18 mouse cellular contexts compared by ENCODE assay signal in genomic region chr8:71515043-71515442, GRCm38 (mm10). TPM values are rescaled to one million over a fixed set of nuclear protein-coding genes. Genes with fewer than 3 reads are reported as not detected.
"Had no signal": no experiment of that assay in that cellular context is flagged by ENCODE, and none has a peak within 500 bp of the region (broad histone marks: within the 10 kb centered on the region; RNA-seq: fewer than 3 reads in every experiment).

No protein-coding gene starts in this region.

- DNase-seq: kidney, adult 11 months; kidney, postnatal 14 days; layer of hippocampus, adult 9-11 months; layer of hippocampus, postnatal 36 days; lung, adult 2 months; lung, postnatal 14 days; right cerebral cortex, postnatal 25 days; thymus, adult 2 months; thymus, postnatal 36 days had no signal

- ATAC-seq: midbrain, embryonic 13.5 days had no signal

- H3K9ac ChIP-seq: limb, embryonic 15.5 days; liver, embryonic 15.5 days; midbrain, embryonic 13.5 days had no signal

- H3K27ac ChIP-seq: limb, embryonic 15.5 days; liver, embryonic 15.5 days; macrophage; midbrain, embryonic 13.5 days had no signal

- H3K4me3 ChIP-seq: limb, embryonic 15.5 days; liver, embryonic 15.5 days; midbrain, embryonic 13.5 days had no signal

- H3K36me3 ChIP-seq: limb, embryonic 15.5 days; liver, embryonic 15.5 days; midbrain, embryonic 13.5 days had no signal

- H3K4me2 ChIP-seq: limb, embryonic 15.5 days; liver, embryonic 15.5 days; midbrain, embryonic 13.5 days had no signal

- H3K4me1 ChIP-seq: limb, embryonic 15.5 days had no signal

- H3K9me3 ChIP-seq: limb, embryonic 15.5 days; liver, embryonic 15.5 days; midbrain, embryonic 13.5 days had no signal

RNA-seq across cellular contexts. Expression of gene Plvap, which starts 3.5 kb away (rescaled TPM):
- polyA plus RNA-seq: macrophage had no signal

RNA-seq across cellular contexts. Expression of gene Ccdc194, which starts 10.5 kb away (rescaled TPM):
- total RNA-seq: layer of hippocampus, postnatal 36 days; left cerebral cortex, adult 8-10 months; left cerebral cortex, postnatal 25 days had no signal
- polyA plus RNA-seq: macrophage; midbrain, postnatal 0 days; neural tube, embryonic 14.5 days; small intestine, adult 2 months had no signal
